Mouse (Mus musculus) megakaryocyte progenitor cell, adult 5-6 weeks (primary cell): ENCODE measurements around the gene Zfp37. TPM values are rescaled to one million over a fixed set of nuclear protein-coding genes. Genes with fewer than 3 reads are reported as not detected.
"Not testable (repeated sequence)": the region's sequence is repeated elsewhere in the genome, so short reads cannot be mapped to it uniquely, and the experiment has no call there.

ENCODE experiments used
- ATAC-seq: replicated peaks from 2 replicates; pipeline ENCODE4 v1.8.0; 2016; ENCODE audit warnings: mild to moderate bottlenecking, moderate TSS enrichment, inconsistent platforms; ENCODE audit not compliant: poor library complexity
- total RNA-seq, 2 experiments: library from RNA; stranded (forward) in 1 of 2; stranded (reverse) in 1 of 2; fragments of 157-497, 149-512 nt in 1 of 2; fragments of 200-1000 nt in 1 of 2; gene quantifications; 2 replicates each; pipeline versions ENCODE4 v1.2.3 to v1.2.4; 2015 to 2017

Zfp37 gene
- 0.54 TPM in 1 of 2 replicates, not detected in the other for total RNA-seq (2015)
- not detected in 2 replicates for total RNA-seq (2017)

- peak; percentile 49; the same call in 1 of the 2 replicates for ATAC-seq
These were observed at the start of gene Zfp37 for GRCm38 (mm10) chr4:62230769-62231168. Gene Zfp37 (minus strand): TSS chr4:62231047.

GRCm38 (mm10) chr4:62278081-62278480, 47.2 kb upstream of the Zfp37 start:
- ATAC-seq = no peak

GRCm38 (mm10) chr4:62277222-62277621, 46.4 kb upstream of the Zfp37 start:
- no peak for ATAC-seq

- no peak for ATAC-seq
These were observed 45.8 kb upstream of the Zfp37 start for GRCm38 (mm10) chr4:62276642-62277041.

- ATAC-seq = no peak
These were observed 44.1 kb upstream of the Zfp37 start for GRCm38 (mm10) chr4:62274841-62275536.

GRCm38 (mm10) chr4:62273916-62274315, 43.1 kb upstream of the Zfp37 start:
- no peak for ATAC-seq

GRCm38 (mm10) chr4:62272696-62273095, 41.8 kb upstream of the Zfp37 start:
- ATAC-seq = no peak

GRCm38 (mm10) chr4:62267101-62267500, 36.3 kb upstream of the Zfp37 start:
- no peak for ATAC-seq

- not testable (repeated sequence) for ATAC-seq
These were observed 35.2 kb upstream of the Zfp37 start for GRCm38 (mm10) chr4:62266016-62266415.

GRCm38 (mm10) chr4:62265154-62265836, 34.4 kb upstream of the Zfp37 start:
- ATAC-seq = peak; percentile 100

- 0 out of 2 replicates have a peak, but pooled peaks have one; percentile 36 for ATAC-seq
These were observed 32.4 kb upstream of the Zfp37 start for GRCm38 (mm10) chr4:62263133-62263844.

GRCm38 (mm10) chr4:62262276-62262675, 31.4 kb upstream of the Zfp37 start, which contains the start of gene Slc31a2:
Gene Slc31a2 (plus strand): TSS chr4:62262562.
- ATAC-seq = no peak

GRCm38 (mm10) chr4:62256931-62257330, 26.1 kb upstream of the Zfp37 start:
- peak; percentile 60; the same call in 1 of the 2 replicates for ATAC-seq

GRCm38 (mm10) chr4:62254551-62254950, 23.7 kb upstream of the Zfp37 start:
- no peak for ATAC-seq

GRCm38 (mm10) chr4:62251776-62252175, 20.9 kb upstream of the Zfp37 start:
- ATAC-seq = no peak

- peak; percentile 58; the same call in 1 of the 2 replicates for ATAC-seq
These were observed 20.2 kb upstream of the Zfp37 start for GRCm38 (mm10) chr4:62250896-62251544.

- ATAC-seq = peak; percentile 70
These were observed 17.5 kb upstream of the Zfp37 start for GRCm38 (mm10) chr4:62248328-62248727.

- ATAC-seq = no peak
These were observed 9.7 kb upstream of the Zfp37 start for GRCm38 (mm10) chr4:62240586-62240985.

- no peak for ATAC-seq
These were observed 694 bp downstream of the Zfp37 start for GRCm38 (mm10) chr4:62230153-62230552.

- peak; percentile 56 for ATAC-seq
These were observed 1.4 kb downstream of the Zfp37 start for GRCm38 (mm10) chr4:62229448-62229847.

GRCm38 (mm10) chr4:62228391-62228790, 2.5 kb downstream of the Zfp37 start:
- peak; percentile 68 for ATAC-seq
